Mouse (Mus musculus) ES-E14 (cell line): ENCODE measurements around the gene Doc2b. TPM values are rescaled to one million over a fixed set of nuclear protein-coding genes. Genes with fewer than 3 reads are reported as not detected.

Experiments
- DNase-seq: peaks from one replicate; pipeline ENCODE4 v3.0.0-alpha.2; 2013; ENCODE audit warnings: low read depth, low spot score
- H3K27ac ChIP-seq: 2 replicates; pipeline ENCODE4 v1.5.1; 2012; ENCODE audit warnings: low read depth, mild to moderate bottlenecking, low read length, moderate library complexity, mixed read lengths; ENCODE audit not compliant: poor library complexity, insufficient read depth, severe bottlenecking
- H3K36me3 ChIP-seq: 2 replicates; pipeline ENCODE4 v1.6.1; 2012; ENCODE audit warnings: mild to moderate bottlenecking, low read length, moderate library complexity, mixed read lengths; ENCODE audit not compliant: control insufficient read depth, poor library complexity, insufficient read depth, severe bottlenecking
- H3K4me1 ChIP-seq, 2 experiments: fragments of 150-350 bp in 1 of 2; sonication (generic) in 1 of 2; 2 replicates each; pipeline ENCODE4 v1.6.1; 2012; ENCODE audit warnings: low read length in 2 of 2, mild to moderate bottlenecking in 1 of 2, mixed read lengths in 1 of 2; ENCODE audit not compliant: control insufficient read depth in 2 of 2, insufficient read depth in 2 of 2, poor library complexity in 1 of 2
- H3K4me3 ChIP-seq, 2 experiments: fragments of 150-350 bp in 1 of 2; sonication (generic) in 1 of 2; 2 replicates each; pipeline ENCODE4 v1.5.1; 2012; ENCODE audit warnings: low read length in 2 of 2, low read depth in 1 of 2, mild to moderate bottlenecking in 1 of 2, mixed read lengths in 1 of 2; ENCODE audit not compliant: insufficient read depth in 1 of 2, poor library complexity in 1 of 2, severe bottlenecking in 1 of 2
- H3K9ac ChIP-seq: 2 replicates; pipeline ENCODE4 v1.6.1; 2012; ENCODE audit warnings: low read depth, mild to moderate bottlenecking, low read length, mixed read lengths; ENCODE audit not compliant: poor library complexity, insufficient read depth, severe bottlenecking
- H3K9me3 ChIP-seq: fragments of 150-350 bp; sonication (generic); 2 replicates; pipeline ENCODE4 v1.6.1; 2012; ENCODE audit warnings: low read depth, mild to moderate bottlenecking, low read length; ENCODE audit not compliant: control insufficient read depth, insufficient read depth
- CHD2 ChIP-seq: IDR thresholded peaks from 2 replicates; pipeline ENCODE4 v1.6.1; 2014; ENCODE audit warnings: mild to moderate bottlenecking, low read depth, low read length, inconsistent platforms
- HCFC1 ChIP-seq: IDR thresholded peaks from 2 replicates; pipeline ENCODE4 v1.6.1; 2012; ENCODE audit warnings: low read length, inconsistent platforms, borderline replicate concordance; ENCODE audit not compliant: insufficient read depth
- MAFK ChIP-seq: IDR thresholded peaks from 2 replicates; pipeline ENCODE4 v1.6.1; 2014; ENCODE audit warnings: mild to moderate bottlenecking, low read depth, low read length, inconsistent platforms; ENCODE audit not compliant: insufficient read depth
- ZC3H11A ChIP-seq: IDR thresholded peaks from 2 replicates; pipeline ENCODE4 v1.6.1; 2012; ENCODE audit warnings: low read depth, mild to moderate bottlenecking, inconsistent platforms, low read length, borderline replicate concordance
- ZNF384 ChIP-seq: IDR thresholded peaks from 2 replicates; pipeline ENCODE4 v1.6.1; 2012; ENCODE audit warnings: low read depth, low read length, inconsistent platforms
- in situ Hi-C, 2 experiments: fragments of 600-800 bp; cut with MboI; formaldehyde crosslinking; loops; one replicate each; pipeline ENCODE4 v1.15.1; 2025; ENCODE audit warnings: low sequenced_read_pairs in 2 of 2, inconsistent platforms in 1 of 2; ENCODE audit not compliant: unreplicated experiment in 2 of 2
- total RNA-seq: library from RNA; depleted of rRNA; stranded (reverse); fragments of 300-350 nt; gene quantifications from 2 replicates; pipeline ENCODE4 v1.2.3, GENCODE M21; 2012

The Doc2b gene
- total RNA-seq, 1 experiment: 0.27 TPM

DNA sequence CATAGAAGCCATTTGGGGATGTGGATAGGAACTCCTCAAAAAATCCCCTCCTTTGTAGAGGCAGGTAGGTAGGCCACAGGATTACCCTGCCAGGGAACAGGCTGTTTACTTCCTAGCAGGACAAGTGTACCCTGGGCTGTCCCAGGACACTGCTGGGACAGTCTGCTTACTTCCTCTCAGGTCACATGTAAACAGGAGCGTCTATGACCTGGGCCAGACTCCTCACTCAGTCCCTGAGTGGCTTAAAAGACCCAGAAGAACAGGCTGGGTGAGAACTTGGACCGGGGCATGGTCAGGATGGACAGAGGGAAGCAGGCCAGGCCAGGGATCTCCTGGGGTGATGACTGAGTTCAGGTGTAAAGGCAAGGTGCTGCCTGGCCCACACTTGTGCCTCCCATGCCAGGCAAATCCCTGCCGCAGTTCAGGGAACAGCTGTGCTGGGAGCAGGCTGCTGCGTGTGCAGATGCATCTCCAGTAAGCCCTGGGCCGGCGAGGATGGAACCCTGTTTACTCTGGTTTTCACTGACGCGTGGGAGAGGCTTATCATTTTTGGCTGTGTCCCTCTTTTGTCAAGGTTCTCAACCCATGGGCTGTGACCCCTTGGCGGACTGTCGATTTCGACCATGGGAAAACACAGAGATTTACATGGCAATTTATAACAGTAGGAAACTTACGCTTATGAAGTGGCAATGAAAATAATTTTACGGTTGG is 842 bp upstream of the Doc2b start:
- no peak overlapping the region for H3K27ac ChIP-seq
- no peaks in the 10 kb centered on the region for H3K36me3 ChIP-seq
- H3K4me3 ChIP-seq: no peak overlapping the region
- H3K9ac ChIP-seq: no peak overlapping the region
- in situ Hi-C loops: no loop called here
- DNase-seq: no peak
- TF ChIP-seq MAFK (no peak), CHD2 (no peak), ZNF384 (no peak), HCFC1 (no peak), ZC3H11A (no peak)
- H3K9me3 ChIP-seq: no peaks in the 10 kb centered on the region
- H3K4me1 ChIP-seq: peaks cover 1 to 16% of the 10 kb centered on the region in 2 experiments; a peak in 2 of 4 replicates

DNA sequence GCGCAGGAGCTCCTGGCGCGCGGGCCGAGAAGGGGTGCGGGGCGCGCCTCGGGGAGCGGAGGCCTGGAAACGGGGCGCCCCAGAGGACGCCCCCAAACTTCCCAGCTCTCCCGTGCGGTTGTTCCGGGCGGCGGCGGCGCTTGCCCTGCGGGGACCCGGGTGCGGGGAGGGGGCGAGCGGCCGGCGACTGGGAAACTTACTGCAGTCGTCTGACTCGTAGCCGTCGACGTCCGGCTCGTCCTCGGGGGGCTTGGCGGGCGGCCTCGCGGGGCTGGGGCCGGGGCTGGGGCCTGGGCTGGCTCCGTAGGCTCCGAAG is 570 bp downstream of the Doc2b start:
- in situ Hi-C loops: no loop called here
- DNase-seq: no peak
- TF ChIP-seq HCFC1: no peak
- no peak for TF ChIP-seq CHD2
- no peak for TF ChIP-seq ZC3H11A
- Histone ChIP-seq H3K27ac (no peak overlapping the region), H3K4me1 (peaks cover 0 to 7% of the 10 kb centered on the region in 2 experiments; a peak in 1 of 4 replicates), H3K9ac (peak overlapping the region; percentile 62; the same call in 1 of the 2 replicates), H3K36me3 (no peaks in the 10 kb centered on the region), H3K4me3 (peak overlapping the region; percentile 59 to 66; a peak in 3 of 4 replicates), H3K9me3 (no peaks in the 10 kb centered on the region)

DNA sequence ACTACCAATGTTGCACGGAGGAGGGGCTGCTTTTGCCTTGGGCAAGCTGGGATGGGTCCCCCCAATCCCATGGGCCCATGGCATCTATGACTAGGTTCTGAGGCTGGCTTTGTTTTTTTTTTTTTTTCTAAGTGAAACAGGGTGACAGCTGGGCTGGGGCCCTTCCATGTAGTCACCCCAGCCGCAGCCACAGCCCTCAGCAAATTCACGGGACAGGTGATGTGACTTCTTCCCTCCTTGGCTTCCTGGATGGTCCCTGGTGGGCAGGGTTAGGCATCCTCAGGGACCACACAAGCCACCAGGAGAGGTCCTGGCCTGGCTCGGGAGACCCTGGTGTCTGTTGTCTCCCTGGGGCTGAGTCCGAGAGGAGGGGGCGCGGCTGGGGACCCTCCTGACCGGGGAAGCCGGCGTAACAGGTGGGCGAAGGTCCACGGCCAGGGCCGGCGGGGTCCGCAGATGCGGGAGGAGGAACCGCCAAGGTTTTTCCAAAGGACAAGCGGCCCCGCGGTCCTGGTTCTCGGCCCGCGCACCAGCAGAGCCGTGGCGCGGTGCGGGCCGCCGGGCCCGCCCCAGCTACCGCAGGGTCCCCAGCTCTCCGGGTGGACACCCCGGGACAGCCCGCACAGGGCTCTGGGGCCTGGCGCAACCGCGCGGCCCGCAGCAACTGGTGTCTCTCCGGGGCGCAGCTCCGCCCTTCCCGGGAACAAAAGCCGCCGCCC is 1.1 kb downstream of the Doc2b start:
- no peaks in the 10 kb centered on the region for H3K36me3 ChIP-seq
- in situ Hi-C loops: no loop called here
- no peak for DNase-seq
- H3K4me1 ChIP-seq: peaks cover 0 to 5% of the 10 kb centered on the region in 2 experiments; a peak in 1 of 4 replicates
- no peaks in the 10 kb centered on the region for H3K9me3 ChIP-seq
- no peak overlapping the region for H3K27ac ChIP-seq
- TF ChIP-seq HCFC1 (no peak), ZC3H11A (no peak), CHD2 (no peak), ZNF384 (no peak), MAFK (no peak)
- H3K4me3 ChIP-seq: peak overlapping the region; percentile 59 to 66; a peak in 3 of 4 replicates
- H3K9ac ChIP-seq: peak overlapping the region; percentile 62

DNA sequence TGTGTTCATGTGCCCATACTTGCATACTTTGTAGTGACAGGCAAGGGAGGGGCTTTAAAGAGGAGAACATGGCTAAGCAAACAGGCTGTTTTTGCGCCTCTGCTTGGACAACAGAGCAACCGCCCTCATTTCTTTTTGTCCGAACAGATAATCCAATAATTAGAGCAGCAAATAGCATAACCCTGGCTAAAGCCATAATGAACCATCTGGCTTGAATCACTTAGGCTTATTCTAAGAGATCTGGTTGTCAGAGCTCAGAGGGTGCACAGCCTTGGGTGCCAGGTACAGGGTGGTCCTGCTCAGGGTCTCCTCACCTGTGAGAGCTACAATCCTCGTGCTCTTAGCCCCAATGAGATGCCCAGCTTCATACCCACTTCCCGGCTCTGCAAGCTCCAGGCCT is 2.5 kb downstream of the Doc2b start:
- Histone ChIP-seq H3K4me3 (no peak overlapping the region), H3K9me3 (no peaks in the 10 kb centered on the region), H3K9ac (no peak overlapping the region), H3K4me1 (peaks cover 0 to 2% of the 10 kb centered on the region in 2 experiments; a peak in 1 of 4 replicates), H3K27ac (no peak overlapping the region), H3K36me3 (no peaks in the 10 kb centered on the region)
- in situ Hi-C loops: no loop called here
- TF ChIP-seq HCFC1 (no peak), CHD2 (no peak), ZC3H11A (no peak), ZNF384 (no peak), MAFK (no peak)
- no peak for DNase-seq
